Mouse (Mus musculus) kidney, postnatal 25 days (tissue): ENCODE results near the gene Tespa1.
A peak's percentile ranks its signal among the peaks of the same experiment; 100 is the strongest.
"Not testable (repeated sequence)": the region's sequence is repeated elsewhere in the genome, so short reads cannot be mapped to it uniquely, and the experiment has no call there.

Experiments used
- DNase-seq, 2 experiments: peaks; one replicate each; pipeline ENCODE4 v3.0.0; 2021; ENCODE audit warnings: mixed read lengths in 2 of 2

Gene Tespa1

DNA sequence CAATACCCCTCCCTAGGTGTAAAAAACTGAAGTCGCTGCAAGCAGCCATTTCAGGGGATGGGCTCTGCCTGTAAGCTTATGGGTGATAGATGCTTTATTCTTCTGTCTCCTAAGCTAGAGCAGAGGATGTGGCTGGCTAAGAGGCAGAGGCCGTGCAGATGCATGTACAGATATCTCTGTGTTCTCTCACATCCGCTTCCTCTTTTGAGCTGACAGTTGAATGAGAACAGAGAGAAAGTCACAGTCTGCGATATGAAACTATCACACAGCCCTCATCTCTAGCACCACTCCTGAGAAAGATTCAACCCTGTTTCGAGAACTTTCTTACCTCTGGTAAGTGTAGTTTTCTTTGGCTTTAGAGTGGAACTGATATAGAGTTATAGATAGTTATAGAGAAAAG, at the start of gene Tespa1:
TSS of gene Tespa1 (plus strand) at position 234 of the 400 bp plus-strand sequence.
- no peak for DNase-seq

DNA sequence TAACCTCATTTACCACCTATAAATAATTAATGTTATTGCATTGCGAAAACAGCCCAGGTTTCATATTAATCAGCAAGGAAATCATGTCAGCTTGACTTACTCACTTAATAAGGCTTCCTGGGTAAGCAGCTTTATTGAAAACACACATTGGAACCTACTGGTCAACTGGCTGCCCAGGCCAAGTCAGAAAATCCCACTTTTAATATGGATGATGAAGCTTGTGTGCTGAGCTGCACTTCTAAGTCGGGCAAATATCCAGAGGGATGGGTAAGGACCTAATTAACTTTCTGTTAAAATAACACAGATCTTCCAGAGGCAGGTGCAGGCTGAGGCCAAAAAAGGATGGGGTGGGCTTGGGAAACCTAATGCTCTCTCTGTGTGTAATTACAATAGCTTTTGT, 46.9 kb upstream of the Tespa1 start:
- no peak for DNase-seq

- DNase-seq, result no peak
Measured at GRCm38 (mm10) chr10:130276496-130276895, 46.2 kb upstream of the Tespa1 start.

DNA sequence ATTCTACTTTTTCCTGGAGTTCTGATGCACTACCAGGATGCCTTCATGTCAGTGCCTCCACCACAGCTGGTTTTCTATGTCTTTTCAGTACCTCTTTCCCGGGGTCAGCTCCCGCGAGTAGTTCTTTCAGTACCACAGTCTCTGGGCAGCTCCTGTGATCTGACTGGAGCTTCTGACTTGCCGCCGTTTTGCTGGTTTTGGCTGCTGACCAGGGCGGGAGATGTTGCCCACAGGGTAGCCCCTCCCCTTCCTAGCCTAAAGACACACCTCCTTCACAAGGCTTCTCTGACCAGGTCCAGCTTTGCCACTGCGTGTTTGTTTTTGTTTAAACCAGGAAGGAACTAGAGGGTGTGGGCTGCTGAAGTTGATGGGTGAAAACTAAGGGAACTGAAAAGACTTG, 42.6 kb upstream of the Tespa1 start, which contains the start of gene Neurod4:
TSS of gene Neurod4 (minus strand) at position 175 of the 400 bp plus-strand sequence.
- DNase-seq, result peak; percentile 3 to 47

DNA sequence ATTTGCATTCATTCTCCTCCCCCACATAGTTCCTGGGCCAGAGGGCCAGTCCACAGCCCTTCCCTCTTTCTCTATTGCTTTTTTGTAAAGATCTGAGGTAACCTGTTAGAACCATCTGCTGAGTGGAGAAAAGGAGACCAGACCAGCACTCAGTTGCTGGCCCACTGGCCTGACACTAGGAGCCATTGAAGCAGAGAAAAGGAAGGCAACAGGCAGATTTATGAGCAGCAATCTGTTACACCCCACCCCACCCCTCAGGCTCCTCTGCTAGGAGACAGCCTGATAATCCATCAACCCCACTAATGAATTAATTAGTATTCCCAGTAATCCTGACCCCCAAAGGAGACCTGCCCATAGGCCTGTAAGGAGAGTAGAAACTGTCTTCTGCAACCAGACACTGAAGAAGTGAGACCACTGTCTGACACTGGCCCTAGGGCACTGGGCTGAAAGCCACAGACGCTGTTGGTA, 40.7 kb upstream of the Tespa1 start:
- DNase-seq, result no peak

DNA sequence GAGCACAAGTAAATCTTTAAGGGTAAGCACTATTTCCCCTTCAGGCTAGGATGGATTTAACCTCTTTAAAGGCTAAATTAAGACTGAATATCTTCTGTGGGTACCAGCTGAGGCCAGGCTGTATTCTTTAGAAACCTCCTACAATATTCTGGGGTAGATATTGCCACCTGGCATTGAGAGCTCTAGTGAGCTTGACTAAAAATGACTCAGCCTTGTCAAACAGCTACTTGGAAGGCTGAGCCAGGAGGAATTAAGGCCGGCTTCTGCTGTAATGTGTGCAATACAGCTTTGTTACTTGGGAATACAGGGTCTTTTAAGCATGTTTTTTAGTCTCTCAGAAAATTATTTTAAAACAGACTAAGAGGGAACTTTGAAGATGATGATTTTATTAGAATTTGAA, 35.5 kb upstream of the Tespa1 start:
- DNase-seq, result no peak

DNA sequence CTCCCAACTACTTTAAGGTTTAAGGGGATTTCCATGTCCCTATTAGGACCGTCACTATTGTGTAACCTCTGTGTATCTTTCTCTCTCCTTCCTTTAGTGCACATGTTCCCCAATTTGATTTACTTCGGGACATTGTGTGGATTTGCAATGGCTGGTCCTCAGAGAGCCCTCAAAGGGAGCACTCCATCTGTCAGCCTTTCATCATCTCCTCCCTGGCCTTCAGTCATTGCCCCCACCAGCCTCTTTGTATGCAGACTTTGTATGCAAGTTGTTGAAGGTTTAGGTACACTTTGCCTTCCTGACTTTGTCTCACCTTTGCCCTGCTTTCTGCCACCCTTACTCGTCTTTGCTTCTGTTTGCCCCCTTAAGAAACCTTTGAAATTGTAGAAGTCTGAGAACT, 34.7 kb upstream of the Tespa1 start:
- no peak for DNase-seq

- DNase-seq, result no peak
Measured at GRCm38 (mm10) chr10:130293741-130294408, 28.8 kb upstream of the Tespa1 start.

DNA sequence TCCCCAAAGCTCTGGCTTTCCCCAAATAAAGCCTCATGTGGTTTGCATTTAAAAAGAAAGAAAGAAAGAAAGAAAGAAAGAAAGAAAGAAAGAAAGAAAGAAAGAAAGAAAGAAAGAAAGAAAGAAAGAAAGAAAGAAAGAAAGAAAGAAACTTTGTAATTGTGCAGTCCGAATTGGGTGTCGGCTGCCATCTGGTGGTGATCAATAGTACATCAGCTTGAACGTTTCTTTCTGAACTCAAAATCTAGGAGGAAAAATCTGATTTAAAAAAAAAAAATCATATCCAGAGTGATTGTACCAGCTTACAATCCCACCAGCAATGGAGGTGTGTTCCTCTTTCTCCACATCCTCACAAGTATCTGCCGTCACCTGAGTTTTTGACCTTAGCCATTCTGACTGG, 23.9 kb upstream of the Tespa1 start:
- DNase-seq, result peak in 1 of 2 experiments; percentile 11

DNA sequence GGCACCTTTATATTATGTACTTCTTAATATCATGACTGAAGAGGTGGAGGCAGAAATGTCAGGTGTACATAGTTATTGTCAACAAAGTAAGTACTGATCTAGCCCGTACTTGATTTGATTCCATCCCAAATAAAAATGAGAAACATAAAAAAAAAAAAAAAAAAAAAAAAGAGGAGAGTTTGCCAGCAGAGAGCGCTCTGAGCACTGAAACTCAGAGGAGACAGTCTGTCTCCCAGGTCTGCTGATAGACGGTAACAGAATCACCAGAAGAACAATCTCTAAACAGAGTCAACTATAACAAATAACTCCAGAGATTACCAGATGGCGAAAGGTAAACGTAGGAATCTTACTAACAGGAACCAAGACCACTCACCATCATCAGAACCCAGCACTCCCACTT, 18.5 kb upstream of the Tespa1 start:
- DNase-seq, result not testable (repeated sequence)

DNA sequence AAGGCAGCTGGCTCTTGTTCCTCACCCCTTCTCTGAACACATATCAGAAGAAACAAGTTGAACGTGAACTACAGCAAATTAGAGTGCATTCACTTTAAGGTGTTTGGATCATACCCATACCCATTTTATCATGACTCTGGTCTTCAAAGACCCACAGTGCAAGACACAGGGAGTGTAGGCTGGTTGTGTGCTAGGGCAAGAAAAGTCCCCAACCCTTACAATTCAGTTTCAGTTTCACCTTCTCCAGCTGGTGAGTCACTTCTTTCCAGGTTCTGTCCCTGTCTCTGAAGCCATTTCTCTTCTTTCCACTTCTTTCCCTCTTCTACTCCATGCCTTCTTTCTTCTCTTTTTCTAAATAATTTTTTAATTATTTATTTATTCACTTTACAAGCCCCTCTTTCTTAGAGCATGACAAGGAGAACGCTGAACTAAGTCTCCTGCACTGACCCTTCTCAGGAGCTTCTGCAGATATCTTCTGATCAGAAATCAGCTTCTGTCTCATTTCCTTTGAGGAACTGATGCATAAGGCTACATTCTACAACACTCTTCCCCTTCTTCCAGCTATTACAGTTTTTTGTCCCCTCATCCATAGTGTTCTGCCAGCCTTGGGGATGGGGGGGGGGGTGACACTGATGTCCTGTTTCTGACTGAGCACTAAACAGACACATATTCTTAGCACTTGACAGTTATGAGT, 11.0 kb upstream of the Tespa1 start:
- no peak for DNase-seq

DNA sequence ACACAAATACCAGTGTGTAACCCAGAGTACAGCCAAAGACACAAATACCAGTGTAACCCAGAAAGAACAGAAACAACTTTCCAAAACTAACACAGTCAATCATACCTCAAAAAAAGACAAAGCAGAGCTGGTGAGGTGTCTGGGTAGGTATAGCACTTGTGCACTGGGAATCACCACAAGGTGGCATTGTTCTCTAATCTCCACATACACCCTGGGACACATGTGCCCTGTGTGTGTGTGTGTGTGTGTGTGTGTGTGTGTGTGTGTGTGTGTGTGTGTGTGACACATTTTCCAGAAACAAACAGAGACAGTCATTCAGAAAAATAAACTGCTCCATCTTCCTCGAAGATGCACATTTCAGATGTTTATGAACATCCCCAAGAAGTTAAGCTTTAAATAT, 9.1 kb upstream of the Tespa1 start:
- peak in 1 of 2 experiments; percentile 5 for DNase-seq

DNA sequence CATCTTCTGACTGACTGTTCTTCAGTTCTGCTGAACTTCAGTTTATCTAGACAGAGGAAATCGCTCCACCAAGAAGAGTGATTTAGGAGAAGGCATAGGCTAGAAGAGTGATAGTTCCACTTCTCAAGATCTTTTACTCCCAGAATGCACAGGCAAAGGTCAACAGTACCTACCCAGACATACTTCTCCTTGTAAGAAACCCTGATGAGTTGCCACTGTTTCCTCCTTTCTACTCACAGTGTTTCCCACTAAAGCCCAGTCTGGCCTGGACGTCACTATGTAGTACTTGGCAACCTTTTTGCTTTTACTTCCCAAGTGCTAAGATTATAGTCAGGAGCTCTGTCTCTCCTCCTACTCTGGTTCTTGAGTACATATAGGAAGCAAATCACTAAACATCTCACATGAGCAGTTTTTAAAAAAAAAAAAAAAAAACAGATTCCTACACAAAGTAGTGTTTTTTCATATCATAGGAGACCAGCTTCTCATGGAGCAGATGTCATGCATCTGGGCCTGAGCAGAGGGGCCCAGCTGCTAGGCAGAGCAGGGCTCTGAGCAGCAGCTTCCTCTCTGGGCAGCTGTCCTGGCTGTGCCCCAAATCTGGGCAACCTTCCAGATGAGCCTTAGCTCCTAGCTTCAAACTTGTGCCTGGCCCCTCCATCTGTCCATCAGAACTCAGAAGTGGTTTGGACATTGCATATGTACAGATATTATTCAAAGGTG, 8.4 kb upstream of the Tespa1 start:
- peak in 1 of 2 experiments; percentile 2 for DNase-seq

GRCm38 (mm10) chr10:130315846-130316245, 6.8 kb upstream of the Tespa1 start:
- no peak for DNase-seq

- DNase-seq, result no peak
Measured at GRCm38 (mm10) chr10:130318720-130319119, 4.0 kb upstream of the Tespa1 start.

DNA sequence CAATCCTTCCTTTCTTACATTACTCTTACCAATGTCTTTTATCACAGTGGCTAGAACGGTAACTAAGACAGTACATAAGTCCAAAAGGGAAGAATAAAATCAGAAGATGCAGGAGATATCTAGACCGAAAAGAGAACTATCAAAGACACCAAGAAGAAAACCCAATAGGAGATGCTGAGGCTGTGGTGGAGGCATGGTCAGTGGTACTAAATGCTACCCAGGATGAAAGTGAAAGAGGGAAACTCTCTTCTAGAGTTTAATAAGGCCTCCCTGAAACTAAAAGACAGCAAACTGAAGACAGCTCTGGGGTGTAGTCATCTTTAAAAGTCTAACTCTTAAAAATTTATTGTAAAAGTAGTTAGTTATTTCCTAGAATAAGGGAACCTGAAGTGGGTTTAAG, 2.0 kb upstream of the Tespa1 start:
- DNase-seq, result no peak

DNA sequence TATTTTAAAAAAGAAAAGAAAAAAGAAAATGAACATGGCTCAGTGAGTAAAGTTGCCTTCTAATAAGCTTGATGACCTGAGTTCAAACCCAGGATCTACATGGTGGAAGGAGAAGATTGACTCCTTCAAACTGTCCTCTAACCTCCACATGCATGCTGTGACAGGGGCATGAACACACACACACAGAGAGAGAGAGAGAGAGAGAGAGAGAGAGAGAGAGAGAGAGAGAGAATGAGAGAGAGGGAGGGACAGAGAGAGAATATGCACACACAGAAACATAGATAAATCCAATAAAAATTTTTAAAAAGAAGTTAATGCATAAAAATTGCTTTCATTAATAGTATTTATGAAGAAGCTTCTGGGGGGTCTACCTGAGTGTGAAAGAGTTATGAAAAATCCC, 608 bp upstream of the Tespa1 start:
- DNase-seq, result no peak

DNA sequence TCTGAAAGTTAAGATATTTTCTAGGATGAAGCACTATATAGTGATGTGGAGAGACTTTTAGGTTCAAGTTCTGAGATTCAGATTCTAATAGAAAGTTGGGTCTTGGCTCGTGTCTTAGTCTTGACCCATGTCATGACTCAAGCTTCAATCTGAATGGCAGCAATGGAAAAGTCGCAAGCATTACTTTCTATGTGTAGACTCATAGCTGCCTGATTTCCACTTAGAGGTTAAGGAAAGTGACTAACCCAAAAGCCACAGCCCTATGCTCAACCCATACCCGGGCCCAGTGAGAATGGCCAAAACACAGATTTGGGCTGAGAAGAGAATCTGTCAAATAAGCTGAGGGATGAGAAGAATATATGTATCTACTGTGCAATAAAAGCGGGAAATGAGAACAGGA, 1.6 kb downstream of the Tespa1 start:
- DNase-seq, result no peak

- no peak for DNase-seq
Measured at GRCm38 (mm10) chr10:130330711-130331110, 8.0 kb downstream of the Tespa1 start.

DNA sequence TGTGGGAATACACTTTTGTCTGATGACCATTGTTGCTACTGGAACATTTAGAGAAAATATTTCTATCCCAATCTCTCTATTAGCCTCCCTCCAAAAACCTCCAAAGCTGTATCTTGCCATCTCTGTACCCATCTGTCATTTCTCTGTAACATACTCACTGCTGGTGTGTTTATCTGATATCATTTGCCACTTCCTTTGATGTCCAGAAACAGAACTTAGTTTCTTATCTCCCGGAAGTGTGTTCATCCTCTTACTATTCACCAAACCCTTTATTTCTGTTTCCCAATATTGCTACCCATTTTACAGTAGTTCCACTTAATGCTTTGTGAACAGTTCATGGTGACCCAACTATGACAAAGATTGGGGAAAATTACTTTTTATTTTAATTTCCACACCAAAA, 13.7 kb downstream of the Tespa1 start:
- no peak for DNase-seq

DNA sequence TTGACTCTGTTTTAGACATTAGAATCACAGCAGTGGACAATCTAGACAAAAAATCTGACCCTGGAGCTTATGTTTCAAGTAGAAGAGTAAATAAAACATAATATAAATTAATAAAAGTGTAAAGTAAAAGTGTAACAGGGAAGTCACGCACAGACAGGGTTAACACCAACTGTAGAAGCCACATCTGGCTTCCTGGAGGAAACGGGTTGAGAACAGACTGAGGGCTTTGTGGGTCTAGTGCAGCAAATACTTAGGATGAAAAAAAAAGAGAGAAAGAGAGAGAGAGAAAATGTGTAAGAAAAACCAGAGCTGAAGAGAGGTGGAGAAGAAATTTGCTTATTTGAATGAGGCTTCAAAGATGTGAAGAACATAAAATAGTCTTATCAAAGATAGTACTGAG, 14.9 kb downstream of the Tespa1 start:
- DNase-seq, result no peak

GRCm38 (mm10) chr10:130340050-130340449, 17.4 kb downstream of the Tespa1 start:
- not testable (repeated sequence) for DNase-seq

DNA sequence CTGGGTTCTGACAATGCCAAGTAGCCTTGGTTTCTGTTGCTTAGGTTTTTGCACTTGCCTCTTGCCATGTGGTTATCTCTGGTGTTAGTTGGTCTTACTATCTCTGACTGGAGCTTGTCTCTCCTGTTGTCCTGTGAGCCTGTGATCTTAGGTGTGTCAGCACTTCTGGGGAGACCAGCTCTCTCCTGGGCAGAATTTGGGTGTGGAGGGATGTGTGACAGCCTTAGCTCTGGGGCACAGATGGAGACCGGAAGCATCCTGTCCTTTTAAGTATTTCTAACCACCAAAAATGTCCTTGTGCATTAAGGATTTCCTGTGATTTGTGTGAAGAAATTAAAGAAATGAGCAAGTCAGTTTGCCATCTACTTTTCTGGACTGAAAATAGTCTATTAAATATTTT, 21.4 kb downstream of the Tespa1 start:
- no peak for DNase-seq
